In the genomic region with DNA sequence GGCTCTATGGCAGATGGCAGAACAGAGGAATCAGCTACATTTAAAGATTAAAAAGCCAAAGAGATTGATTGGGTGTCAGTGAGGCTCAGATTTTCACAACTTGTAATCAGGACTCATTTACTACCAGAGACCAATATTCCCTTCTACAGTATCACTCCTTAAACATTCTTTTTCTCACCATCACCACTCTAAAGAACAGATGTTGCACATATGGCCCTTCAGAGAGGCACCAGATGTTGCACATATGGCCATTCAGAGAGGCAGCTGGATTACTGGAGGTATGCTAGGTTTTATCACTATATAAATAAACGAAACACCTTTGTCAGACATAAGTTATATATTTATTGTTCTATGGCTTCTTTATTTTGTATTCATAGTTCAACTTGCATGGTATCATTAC, we compare ENCODE assay signal across 14 mouse cellular contexts.
"Had no signal": no experiment of that assay in that cellular context is flagged by ENCODE, and none has a peak within 500 bp of the region (broad histone marks: within the 10 kb centered on the region; RNA-seq: fewer than 3 reads in every experiment).

No protein-coding gene starts in this region.

- H3K27ac ChIP-seq: kidney, postnatal 0 days; limb, embryonic 15.5 days; liver, embryonic 12.5 days; macrophage; midbrain, embryonic 12.5 days had no signal

- H3K27me3 ChIP-seq: limb, embryonic 15.5 days; liver, embryonic 12.5 days; megakaryocyte, embryonic 14.5 days; midbrain, embryonic 12.5 days had no signal

- H3K4me1 ChIP-seq: limb, embryonic 15.5 days; liver, embryonic 12.5 days; megakaryocyte, embryonic 14.5 days; midbrain, embryonic 12.5 days had no signal

- H3K9me3 ChIP-seq: limb, embryonic 15.5 days; liver, embryonic 12.5 days; megakaryocyte, embryonic 14.5 days; midbrain, embryonic 12.5 days had no signal

- H3K4me2 ChIP-seq: limb, embryonic 15.5 days; liver, embryonic 12.5 days; lung, embryonic 14.5 days; midbrain, embryonic 12.5 days had no signal

- H3K9ac ChIP-seq: limb, embryonic 15.5 days; liver, embryonic 12.5 days; lung, embryonic 14.5 days; midbrain, embryonic 12.5 days had no signal

- ATAC-seq: liver, embryonic 12.5 days; midbrain, embryonic 16.5 days had no signal

- H3K4me3 ChIP-seq: limb, embryonic 15.5 days; liver, embryonic 12.5 days; megakaryocyte, embryonic 14.5 days; midbrain, embryonic 12.5 days had no signal

- DNase-seq: kidney, adult 8-10 months; kidney, postnatal 36 days; layer of hippocampus, adult 9-11 months; lung, embryonic 14.5 days; lung, postnatal 10 days; thymus, adult 2 months; thymus, postnatal 36 days had no signal

- H3K36me3 ChIP-seq: limb, embryonic 15.5 days; liver, embryonic 12.5 days; midbrain, embryonic 12.5 days had no signal
